Mouse (Mus musculus) left cerebral cortex, adult 2 months (tissue): Measurements from ENCODE around the gene Edem2. TPM values are rescaled to one million over a fixed set of nuclear protein-coding genes. Genes with fewer than 3 reads are reported as not detected.

Experiments used
- DNase-seq, 2 experiments: peaks; one replicate each; pipeline ENCODE4 v3.0.0; 2021 to 2022; ENCODE audit warnings: low spot score in 2 of 2, mixed read lengths in 1 of 2; ENCODE audit errors: extremely low spot score in 1 of 2
- H3K27ac ChIP-seq: fragments of 200-600 bp; 2 replicates; pipeline ENCODE4 v1.8.1; 2022
- H3K4me3 ChIP-seq: fragments of 200-600 bp; 2 replicates; pipeline ENCODE4 v1.8.1; 2022
- CTCF ChIP-seq: fragments of 200-600 bp; IDR thresholded peaks from 2 replicates; pipeline ENCODE4 v1.8.1; 2022; ENCODE audit warnings: antibody characterized with exemption, mild to moderate bottlenecking, moderate library complexity
- intact Hi-C: fragments of 180-260 bp; cut with DNase I; formaldehyde crosslinking; loops from one replicate; pipeline ENCODE4 v1.15.1; 2025
- total RNA-seq, 2 experiments: library from RNA; stranded (reverse); gene quantifications; 2 replicates each; pipeline ENCODE4 v1.2.3; 2021

Gene Edem2
- total RNA-seq, 2 experiments from 2014 or later = 18.7 to 19.2 TPM

DNA sequence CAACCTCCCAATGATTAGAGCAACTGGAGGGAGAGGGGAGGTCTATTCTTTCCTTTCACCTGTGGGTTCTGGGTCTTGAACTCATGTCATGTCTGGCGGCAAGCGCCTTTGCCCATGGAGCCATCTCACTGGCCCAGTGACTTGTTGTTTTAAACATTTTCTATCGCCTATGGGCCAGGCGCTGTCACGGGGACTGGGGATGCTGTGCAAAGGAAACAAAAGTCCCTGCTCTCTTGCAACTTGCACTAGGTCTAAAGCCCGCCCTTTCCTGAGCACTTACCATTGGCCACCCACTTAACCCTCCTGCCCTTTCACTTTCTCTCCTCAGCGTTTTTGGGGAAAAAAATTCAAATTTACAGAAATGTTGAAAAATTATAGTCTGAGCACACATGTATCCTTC lies 32.4 kb downstream of the Edem2 start:
- Histone ChIP-seq H3K4me3 (no peak overlapping the region), H3K27ac (no peak overlapping the region)
- intact Hi-C loops = loop anchor here (2.0 kb wide), 2 partner anchors 32 to 68 kb away; partner anchors contain the start of gene Edem2
- no peak for DNase-seq
- TF ChIP-seq CTCF = no peak

- DNase-seq = peak; percentile 73 to 75
- Histone ChIP-seq H3K27ac (no peak overlapping the region), H3K4me3 (no peak overlapping the region)
- intact Hi-C loops = loop anchor here (2.0 kb wide), 2 partner anchors 33 to 69 kb away; partner anchors contain the start of gene Edem2
- peak; percentile 93 for TF ChIP-seq CTCF
Measured at GRCm38 (mm10) chr2:155696091-155696558, 33.1 kb downstream of the Edem2 start.

DNA sequence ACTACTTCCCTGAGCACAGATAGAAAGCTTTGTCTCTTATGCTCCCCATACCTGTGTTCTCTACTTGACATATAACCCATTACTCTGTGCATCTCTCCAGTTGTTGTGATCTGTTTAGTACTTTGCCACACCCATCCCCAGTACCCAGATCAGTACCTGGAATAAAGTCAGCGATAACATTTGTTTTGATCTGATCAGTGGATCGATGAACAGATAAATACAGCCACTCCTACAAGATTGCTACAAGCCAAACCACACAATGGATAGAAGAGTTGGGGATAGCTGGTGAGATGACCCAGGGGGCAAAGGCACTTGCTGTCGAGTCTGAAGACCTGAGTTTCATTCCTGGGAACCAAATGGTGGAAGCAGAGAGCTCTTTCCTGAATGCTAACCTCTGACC lies 34.0 kb downstream of the Edem2 start:
- DNase-seq = no peak
- intact Hi-C loops = no loop called here

DNA sequence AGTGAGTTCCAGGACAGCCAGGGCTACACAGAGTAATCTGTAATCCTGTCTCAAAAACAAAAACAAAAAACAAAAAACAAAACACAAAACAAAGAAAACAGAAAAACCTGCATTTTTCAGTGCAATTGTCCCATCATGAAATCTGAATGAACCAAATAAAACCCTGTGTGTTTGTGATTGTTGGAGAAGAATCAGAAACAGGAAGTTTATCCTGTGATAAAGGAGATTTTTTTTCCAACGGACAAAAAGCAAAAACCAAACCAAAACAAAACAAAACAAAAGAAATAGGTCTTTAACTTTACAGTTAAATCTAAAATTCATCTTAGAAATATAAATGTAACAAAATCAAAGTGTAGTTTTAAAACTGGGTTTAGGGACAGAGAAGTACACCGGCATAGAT lies 34.7 kb downstream of the Edem2 start:
- intact Hi-C loops = no loop called here
- H3K4me3 ChIP-seq = no peak overlapping the region
- H3K27ac ChIP-seq = no peak overlapping the region
- no peak for DNase-seq
- no peak for TF ChIP-seq CTCF

More for the DNA sequence above, 34.0 kb downstream of the Edem2 start:
- Histone ChIP-seq H3K27ac (no peak overlapping the region), H3K4me3 (no peak overlapping the region)
- no peak for TF ChIP-seq CTCF

- intact Hi-C loops = no loop called here
- no peak for TF ChIP-seq CTCF
Measured at GRCm38 (mm10) chr2:155693136-155693535, 36.1 kb downstream of the Edem2 start.

GRCm38 (mm10) chr2:155691723-155692493 lies 37.4 kb downstream of the Edem2 start, which contains the start of gene Trpc4ap:
Gene Trpc4ap, minus strand, starts transcription at chr2:155692384.
- peak within 1 kb of the TSS; percentile 79 for H3K4me3 ChIP-seq
- peak; percentile 100 for TF ChIP-seq CTCF
- H3K27ac ChIP-seq = peak within 1 kb of the TSS; percentile 93
- peak; percentile 96 to 99 for DNase-seq
- intact Hi-C loops = loop anchor here (1.0 to 2.0 kb wide), 2 partner anchors 37 to 99 kb away; partner anchors contain the start of genes Edem2 and Gss

More at GRCm38 (mm10) chr2:155693136-155693535, 36.1 kb downstream of the Edem2 start:
- H3K4me3 ChIP-seq = no peak overlapping the region
- no peak for DNase-seq
- H3K27ac ChIP-seq = no peak overlapping the region

- Histone ChIP-seq H3K27ac (peak overlapping the region; percentile 93), H3K4me3 (peak overlapping the region; percentile 79)
- DNase-seq = no peak
- TF ChIP-seq CTCF = no peak
- intact Hi-C loops = loop anchor here (2.0 kb wide), 1 partner anchor 99 kb away; the partner anchor contains the start of gene Gss
Measured at GRCm38 (mm10) chr2:155691336-155691722, 37.9 kb downstream of the Edem2 start.

DNA sequence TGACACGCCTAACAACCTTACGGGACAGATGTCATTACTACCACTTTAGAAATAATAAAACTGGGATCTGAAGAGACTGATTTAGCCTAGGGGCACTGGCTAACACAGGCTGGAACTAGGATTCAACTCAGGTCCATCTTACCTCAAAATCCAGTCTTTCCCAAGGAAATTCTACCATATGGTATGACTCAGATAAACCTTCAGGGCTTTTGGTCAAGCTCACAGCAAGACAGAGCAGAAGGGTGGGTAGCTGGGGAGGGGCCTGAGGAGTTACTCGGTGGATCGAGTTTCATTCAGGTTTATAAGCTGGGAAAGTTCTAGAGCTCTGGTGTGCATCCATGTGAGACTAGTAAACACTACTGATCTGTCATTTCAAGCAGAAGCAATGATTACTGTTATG lies 40.1 kb downstream of the Edem2 start:
- intact Hi-C loops = no loop called here
- no peak for TF ChIP-seq CTCF
- Histone ChIP-seq H3K4me3 (no peak overlapping the region), H3K27ac (no peak overlapping the region)
- DNase-seq = no peak

GRCm38 (mm10) chr2:155687746-155688145 lies 41.5 kb downstream of the Edem2 start:
- intact Hi-C loops = no loop called here
- no peak for TF ChIP-seq CTCF
- Histone ChIP-seq H3K27ac (no peak overlapping the region), H3K4me3 (no peak overlapping the region)
- DNase-seq = no peak

DNA sequence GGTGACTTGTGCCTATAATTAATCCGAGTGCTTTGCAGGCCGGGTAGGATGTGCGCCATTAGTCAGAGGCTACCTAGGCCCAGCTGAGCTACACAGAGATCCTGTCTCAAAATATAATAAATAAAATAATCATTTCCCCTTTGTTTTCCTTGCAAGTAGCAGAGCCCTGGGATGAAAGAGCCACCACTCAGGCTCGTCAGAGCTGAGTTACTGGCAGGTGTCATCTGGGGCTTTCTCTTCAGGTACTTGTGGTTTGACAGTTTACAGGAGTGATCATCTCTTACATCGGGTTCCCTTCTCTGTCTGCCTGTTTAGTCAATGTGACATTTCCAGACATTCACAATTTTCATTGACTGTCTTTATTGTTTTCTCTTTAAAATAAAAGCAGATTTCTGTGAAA lies 42.7 kb downstream of the Edem2 start:
- TF ChIP-seq CTCF = no peak
- Histone ChIP-seq H3K4me3 (no peak overlapping the region), H3K27ac (no peak overlapping the region)
- no peak for DNase-seq
- intact Hi-C loops = no loop called here

GRCm38 (mm10) chr2:155683821-155684220 lies 45.5 kb downstream of the Edem2 start:
- Histone ChIP-seq H3K27ac (no peak overlapping the region), H3K4me3 (no peak overlapping the region)
- DNase-seq = no peak
- TF ChIP-seq CTCF = no peak
- intact Hi-C loops = no loop called here

DNA sequence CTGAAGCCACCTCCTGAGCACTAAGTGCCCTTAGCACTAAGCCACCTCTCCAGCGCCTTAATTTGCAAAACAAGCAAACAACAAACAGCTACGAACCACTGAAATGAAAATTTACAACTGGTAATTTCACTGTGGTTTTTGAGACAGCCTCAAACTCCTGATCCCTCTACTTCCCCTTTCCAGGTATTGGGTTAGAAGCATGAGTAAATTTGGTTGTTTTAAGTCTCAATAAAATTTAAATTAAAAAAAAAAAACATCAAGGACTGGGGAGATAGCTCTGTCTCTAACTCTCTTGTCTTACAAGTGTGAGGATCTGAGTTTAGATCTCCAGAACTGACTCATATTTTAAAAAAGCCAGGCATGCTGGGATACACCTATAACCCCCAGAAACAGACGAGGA lies 46.1 kb downstream of the Edem2 start:
- Histone ChIP-seq H3K27ac (no peak overlapping the region), H3K4me3 (no peak overlapping the region)
- DNase-seq = no peak
- intact Hi-C loops = no loop called here
- TF ChIP-seq CTCF = no peak
